Mouse (Mus musculus) E14TG2a.4 (cell line): ENCODE results near the gene Entpd1.
"Not testable (repeated sequence)": the region's sequence is repeated elsewhere in the genome, so short reads cannot be mapped to it uniquely, and the experiment has no call there.

Experiments used
- H3K27me3 ChIP-seq: 2 replicates; pipeline ENCODE4 v1.6.1; 2014; ENCODE audit warnings: low read length, control low read depth; ENCODE audit not compliant: insufficient read depth
- H3K36me3 ChIP-seq: 2 replicates; pipeline ENCODE4 v1.6.1; 2014; ENCODE audit warnings: low read length, control low read depth; ENCODE audit not compliant: insufficient read depth
- H3K4me1 ChIP-seq: replicated peaks from 2 replicates; pipeline ENCODE4 v1.6.1; 2014; ENCODE audit warnings: low read depth, low read length, control low read depth
- H3K4me3 ChIP-seq: replicated peaks from 2 replicates; pipeline ENCODE4 v1.5.1; 2014; ENCODE audit warnings: mild to moderate bottlenecking, low read length
- H3K9me3 ChIP-seq: 2 replicates; pipeline ENCODE4 v1.6.1; 2014; ENCODE audit warnings: low read length, control low read depth
- CTCF ChIP-seq: conservative IDR thresholded peaks from 2 replicates; pipeline ENCODE4 v1.5.1; 2014; ENCODE audit warnings: low read length
- NANOG ChIP-seq: IDR thresholded peaks from 2 replicates; pipeline ENCODE4 v1.6.1; 2014; ENCODE audit warnings: borderline replicate concordance, low read length, mixed read lengths
- POU5F1 ChIP-seq: IDR thresholded peaks from 2 replicates; pipeline ENCODE4 v1.6.1; 2014; ENCODE audit warnings: low read length, borderline replicate concordance

Entpd1 gene

DNA sequence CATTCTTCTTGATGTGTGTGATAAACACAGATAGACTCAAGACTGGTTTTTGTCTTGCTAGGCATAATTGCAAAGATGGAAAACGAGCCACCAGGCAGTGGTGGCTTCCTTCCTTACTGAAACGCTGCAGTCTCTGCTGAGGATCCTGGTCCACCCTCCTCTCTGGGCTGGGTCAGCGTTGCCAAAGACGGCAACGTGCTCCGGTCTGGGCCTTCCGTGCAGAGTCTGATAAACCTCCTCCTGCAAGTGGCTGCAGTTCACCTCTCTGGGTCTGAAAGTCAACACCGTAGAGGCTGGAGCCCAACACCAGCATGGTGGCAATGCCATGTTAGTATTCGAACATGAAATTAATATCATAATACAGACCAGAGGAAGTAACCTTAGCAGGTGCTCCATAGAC lies 7.0 kb upstream of the Entpd1 start:
- Histone ChIP-seq H3K9me3 (no peaks in the 10 kb centered on the region), H3K27me3 (no peaks in the 10 kb centered on the region), H3K4me3 (no peak overlapping the region), H3K4me1 (0 out of 2 replicates have a peak, but pooled peaks cover 7% of the 10 kb centered on the region), H3K36me3 (peaks cover 50% of the 10 kb centered on the region)
- TF ChIP-seq CTCF (no peak), POU5F1 (no peak), NANOG (no peak)

GRCm38 (mm10) chr19:40607676-40608075 lies 4.5 kb upstream of the Entpd1 start:
- peaks cover 9% of the 10 kb centered on the region; the same call in 1 of the 2 replicates for H3K27me3 ChIP-seq
- peaks cover 17% of the 10 kb centered on the region for H3K4me1 ChIP-seq
- peaks cover 50% of the 10 kb centered on the region for H3K36me3 ChIP-seq
- H3K9me3 ChIP-seq: no peaks in the 10 kb centered on the region
- no peak overlapping the region for H3K4me3 ChIP-seq
- no peak for TF ChIP-seq NANOG
- no peak for TF ChIP-seq POU5F1
- TF ChIP-seq CTCF: no peak

GRCm38 (mm10) chr19:40614811-40615210 lies 2.6 kb downstream of the Entpd1 start:
- peaks cover 19% of the 10 kb centered on the region; the same call in 1 of the 2 replicates for H3K27me3 ChIP-seq
- H3K36me3 ChIP-seq: no peaks in the 10 kb centered on the region
- no peak for TF ChIP-seq CTCF
- no peak for TF ChIP-seq NANOG
- TF ChIP-seq POU5F1: no peak
- peaks cover 11% of the 10 kb centered on the region for H3K4me1 ChIP-seq
- no peaks in the 10 kb centered on the region for H3K9me3 ChIP-seq
- no peak overlapping the region for H3K4me3 ChIP-seq

GRCm38 (mm10) chr19:40616021-40616420 lies 3.9 kb downstream of the Entpd1 start:
- H3K27me3 ChIP-seq: 0 out of 2 replicates have a peak, but pooled peaks cover 13% of the 10 kb centered on the region
- H3K36me3 ChIP-seq: no peaks in the 10 kb centered on the region
- H3K9me3 ChIP-seq: no peaks in the 10 kb centered on the region
- no peak overlapping the region for H3K4me3 ChIP-seq
- TF ChIP-seq NANOG (no peak), CTCF (no peak), POU5F1 (no peak)
- peaks cover 10% of the 10 kb centered on the region for H3K4me1 ChIP-seq

GRCm38 (mm10) chr19:40621616-40622015 lies 9.4 kb downstream of the Entpd1 start:
- H3K36me3 ChIP-seq, H3K27me3 ChIP-seq, H3K4me1 ChIP-seq, H3K9me3 ChIP-seq, H3K4me3 ChIP-seq: not testable (repeated sequence)

DNA sequence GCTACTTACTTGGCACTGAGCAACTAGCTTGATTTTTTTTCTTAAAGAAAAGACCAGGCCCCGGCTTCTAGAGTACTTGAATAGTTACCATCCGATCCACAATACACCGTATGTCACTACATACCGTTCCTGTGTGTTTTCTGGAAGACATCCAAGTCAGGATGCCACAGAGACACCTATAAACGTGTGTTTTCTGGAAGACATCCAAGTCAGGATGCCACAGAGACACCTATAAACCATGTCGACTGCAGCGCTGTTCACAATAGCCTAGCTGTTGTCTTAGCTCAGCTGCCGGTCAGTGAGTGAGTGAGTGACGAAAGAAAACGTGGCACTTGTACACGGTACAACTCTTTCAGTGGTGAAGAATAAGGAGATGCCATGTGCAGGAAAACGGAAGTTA lies 13.8 kb downstream of the Entpd1 start:
- no peaks in the 10 kb centered on the region for H3K27me3 ChIP-seq
- TF ChIP-seq NANOG (no peak), CTCF (no peak), POU5F1 (no peak)
- no peaks in the 10 kb centered on the region for H3K36me3 ChIP-seq

DNA sequence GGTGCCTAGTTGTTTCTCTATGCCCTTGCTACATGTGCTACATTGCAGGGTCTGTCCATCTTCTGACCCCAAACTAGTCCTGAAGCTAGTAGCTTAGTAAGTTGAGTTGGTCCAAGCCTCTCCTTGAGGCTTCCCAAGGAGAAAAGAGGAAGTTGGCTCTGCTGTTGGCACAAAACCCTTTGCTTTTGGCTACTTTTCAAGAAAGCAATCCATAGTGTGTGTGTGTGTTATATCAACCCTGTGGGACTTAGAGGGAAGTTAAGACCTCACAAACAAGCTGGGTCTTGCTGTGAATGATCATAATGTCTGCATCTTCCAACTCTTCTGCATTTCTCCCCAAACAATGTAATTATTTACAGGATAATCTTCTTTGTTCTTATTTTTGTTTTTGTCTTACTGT lies 16.8 kb downstream of the Entpd1 start:
- no peaks in the 10 kb centered on the region for H3K27me3 ChIP-seq
- H3K9me3 ChIP-seq: no peaks in the 10 kb centered on the region
- H3K36me3 ChIP-seq: no peaks in the 10 kb centered on the region
- TF ChIP-seq POU5F1 (no peak), CTCF (no peak), NANOG (no peak)
- H3K4me3 ChIP-seq: no peak overlapping the region
- H3K4me1 ChIP-seq: no peaks in the 10 kb centered on the region

More for the DNA sequence above, 13.8 kb downstream of the Entpd1 start:
- no peaks in the 10 kb centered on the region for H3K9me3 ChIP-seq
- no peak overlapping the region for H3K4me3 ChIP-seq
- H3K4me1 ChIP-seq: no peaks in the 10 kb centered on the region

DNA sequence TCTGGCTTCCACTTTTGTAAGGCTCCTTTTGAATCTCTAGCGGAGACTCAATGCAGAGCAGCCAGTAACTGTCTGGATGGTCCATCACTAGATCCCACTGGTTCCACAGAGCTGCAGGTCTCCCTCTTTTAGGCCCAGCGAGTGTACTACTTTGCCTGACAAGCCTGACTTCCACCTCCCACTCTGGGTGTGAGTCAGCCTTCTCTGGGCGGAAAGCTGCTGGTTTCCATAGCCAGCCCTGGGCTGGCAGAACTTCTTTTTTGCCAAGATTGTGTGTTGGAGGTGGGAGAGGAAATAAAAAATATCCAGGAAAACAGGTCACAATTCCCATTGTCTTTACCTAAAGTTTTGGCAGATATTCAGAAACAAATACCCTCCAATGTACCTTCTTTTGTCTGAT lies 17.9 kb downstream of the Entpd1 start:
- no peaks in the 10 kb centered on the region for H3K36me3 ChIP-seq
- no peak overlapping the region for H3K4me3 ChIP-seq
- no peaks in the 10 kb centered on the region; the same call in 1 of the 2 replicates for H3K9me3 ChIP-seq
- no peaks in the 10 kb centered on the region for H3K27me3 ChIP-seq
- TF ChIP-seq POU5F1 (no peak), CTCF (no peak), NANOG (no peak)
- H3K4me1 ChIP-seq: no peaks in the 10 kb centered on the region

- H3K4me1 ChIP-seq: no peaks in the 10 kb centered on the region
- H3K36me3 ChIP-seq: no peaks in the 10 kb centered on the region
- no peak for TF ChIP-seq POU5F1
- TF ChIP-seq NANOG: no peak
- TF ChIP-seq CTCF: no peak
- H3K9me3 ChIP-seq: no peaks in the 10 kb centered on the region; the same call in 1 of the 2 replicates
- H3K4me3 ChIP-seq: no peak overlapping the region
- H3K27me3 ChIP-seq: no peaks in the 10 kb centered on the region
Observed at GRCm38 (mm10) chr19:40630606-40631005, 18.4 kb downstream of the Entpd1 start.

- no peaks in the 10 kb centered on the region for H3K27me3 ChIP-seq
- peaks cover 6% of the 10 kb centered on the region for H3K4me1 ChIP-seq
- TF ChIP-seq NANOG: no peak
- no peak for TF ChIP-seq POU5F1
- no peak for TF ChIP-seq CTCF
- no peak overlapping the region for H3K4me3 ChIP-seq
- H3K36me3 ChIP-seq: no peaks in the 10 kb centered on the region
- no peaks in the 10 kb centered on the region; the same call in 1 of the 2 replicates for H3K9me3 ChIP-seq
Observed at GRCm38 (mm10) chr19:40632193-40632592, 20.0 kb downstream of the Entpd1 start.
